Mouse (Mus musculus) mature B cell (primary cell): ENCODE data around the gene Fam71f1.
"Not testable (repeated sequence)": the region's sequence is repeated elsewhere in the genome, so short reads cannot be mapped to it uniquely, and the experiment has no call there.

Experiments used
- in situ Hi-C: fragments of 300-500 bp; cut with MboI; formaldehyde crosslinking; loops from 2 replicates; pipeline ENCODE4 v1.14.3; 2019

The Fam71f1 gene

DNA sequence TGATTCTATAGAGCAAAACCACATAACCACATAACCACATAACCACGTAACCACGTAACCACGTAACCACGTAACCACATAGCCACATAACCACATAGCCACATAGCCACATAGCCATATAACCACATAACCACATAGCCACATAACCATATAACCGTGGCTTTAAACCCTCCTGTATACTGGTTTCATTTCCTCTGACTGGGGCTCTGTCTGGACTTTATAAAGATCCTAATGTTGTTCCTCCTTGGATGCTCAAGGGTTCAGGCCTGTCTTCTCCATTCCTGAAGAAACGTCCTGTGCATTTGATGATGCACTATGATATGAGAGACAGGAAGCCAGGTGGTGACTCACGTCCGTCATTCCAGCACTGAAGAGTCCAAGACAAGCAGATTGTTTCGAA lies 8.0 kb downstream of the Fam71f1 start:
- in situ Hi-C loops: no loop called here

DNA sequence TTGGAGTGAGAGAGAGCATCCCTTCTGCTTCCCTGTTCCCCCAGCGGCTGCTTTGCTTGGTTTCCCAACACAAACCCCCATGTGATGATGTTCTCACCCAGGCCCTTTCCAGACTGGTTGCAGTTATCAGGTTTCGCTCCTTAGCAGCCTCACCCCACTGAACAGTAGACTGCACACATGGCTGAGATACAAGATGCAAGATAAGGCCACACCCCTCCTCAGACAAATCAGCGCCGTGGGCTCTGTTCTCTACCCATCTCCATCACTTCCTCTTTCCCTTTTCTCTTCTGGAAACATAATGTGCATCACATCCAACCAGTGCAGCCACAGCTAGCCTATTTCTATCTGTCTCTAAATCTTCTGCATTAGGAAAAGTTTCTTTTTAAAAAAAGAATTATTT lies 10.6 kb downstream of the Fam71f1 start:
- in situ Hi-C loops: no loop called here

DNA sequence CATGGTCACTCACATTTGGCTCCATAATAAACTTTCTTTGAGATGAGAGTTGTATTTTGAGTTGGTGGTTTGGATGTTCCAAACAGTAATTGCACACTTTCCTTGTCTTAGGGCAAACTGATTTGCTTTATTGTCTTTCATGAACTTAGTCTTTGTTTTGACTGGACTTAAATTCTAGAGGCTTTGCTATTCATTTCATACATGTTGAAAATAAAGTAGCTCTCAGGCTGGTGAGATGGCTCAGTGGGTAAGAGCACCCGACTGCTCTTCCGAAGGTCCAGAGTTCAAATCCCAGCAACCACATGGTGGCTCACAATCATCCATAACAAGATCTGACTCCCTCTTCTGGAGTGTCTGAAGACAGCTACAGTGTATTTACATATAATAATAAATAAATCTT lies 27.6 kb downstream of the Fam71f1 start:
- in situ Hi-C loops: not testable (repeated sequence)

DNA sequence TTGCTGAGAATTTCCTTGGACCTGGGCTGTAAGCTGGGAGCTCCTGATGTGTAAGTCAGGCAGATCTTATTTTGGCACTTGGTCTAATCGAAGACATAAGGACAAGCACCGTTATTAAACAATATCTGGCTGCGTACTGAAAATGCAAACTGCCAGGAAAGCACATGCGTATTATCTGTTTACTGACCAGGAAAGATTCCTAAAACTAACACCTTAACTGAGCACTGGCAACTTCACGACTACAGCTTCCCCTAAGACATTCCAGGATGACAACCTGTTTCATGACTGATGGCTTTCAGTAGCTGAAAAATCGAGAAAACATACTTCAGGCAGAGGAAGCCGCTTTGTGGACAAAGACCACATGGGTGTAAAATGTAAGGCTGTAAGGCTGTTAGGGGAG lies 28.2 kb downstream of the Fam71f1 start:
- in situ Hi-C loops: no loop called here

DNA sequence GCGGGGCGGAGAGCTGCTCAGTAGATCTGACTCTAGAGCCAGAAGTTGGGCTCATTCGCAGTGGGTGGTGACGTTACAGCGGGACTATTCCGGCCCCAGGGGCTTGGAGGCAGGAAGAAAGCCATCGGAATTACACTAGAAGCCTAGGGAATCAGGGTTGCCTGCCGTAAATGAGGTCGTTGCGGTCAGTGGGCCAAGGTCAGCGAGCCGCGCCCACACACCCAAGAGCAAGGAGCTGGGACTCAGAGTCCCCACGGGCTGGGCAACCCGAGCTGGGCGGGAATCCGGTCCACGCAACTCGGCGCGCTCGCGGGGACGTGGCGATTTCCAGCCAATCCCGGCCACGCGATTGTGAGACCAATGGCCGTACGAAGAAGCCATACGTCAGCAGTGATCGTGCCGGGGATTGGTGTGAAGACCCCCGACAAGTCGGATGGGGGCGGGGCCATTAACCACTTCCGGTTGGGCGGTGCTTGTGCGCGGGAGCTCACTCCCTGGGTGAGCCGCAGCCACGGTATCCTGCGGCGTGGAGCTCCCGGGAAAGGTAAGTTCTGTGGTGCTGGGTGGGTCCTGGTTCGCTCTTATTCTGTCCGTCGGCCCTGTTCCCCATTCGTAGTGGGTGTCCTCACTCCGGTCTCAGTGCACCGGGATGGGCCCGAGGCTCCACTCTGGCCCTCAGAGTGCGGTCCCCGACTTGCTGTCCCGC lies 28.9 kb downstream of the Fam71f1 start, which contains the start of gene Calu:
Calu (plus strand) TSS at position 405 of the 706 bp plus-strand sequence.
- in situ Hi-C loops: no loop called here

DNA sequence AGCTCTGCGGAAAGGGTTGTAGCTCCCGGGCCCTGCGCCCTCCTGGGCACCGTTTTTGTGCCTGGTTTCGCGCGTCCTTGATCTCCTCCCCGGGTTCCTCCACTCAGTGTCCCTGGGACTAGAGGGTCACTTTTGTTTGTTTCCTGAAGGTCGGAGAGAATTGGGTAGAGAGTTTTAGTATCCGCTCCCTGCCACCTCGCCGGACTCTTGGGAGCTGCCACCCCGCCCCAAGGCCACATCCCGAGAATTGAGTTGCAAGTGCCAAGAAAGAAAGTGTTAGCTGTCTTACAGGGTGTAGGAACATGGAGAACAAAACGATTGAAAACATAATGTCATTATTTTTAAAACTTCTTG lies 29.4 kb downstream of the Fam71f1 start:
- in situ Hi-C loops: no loop called here

DNA sequence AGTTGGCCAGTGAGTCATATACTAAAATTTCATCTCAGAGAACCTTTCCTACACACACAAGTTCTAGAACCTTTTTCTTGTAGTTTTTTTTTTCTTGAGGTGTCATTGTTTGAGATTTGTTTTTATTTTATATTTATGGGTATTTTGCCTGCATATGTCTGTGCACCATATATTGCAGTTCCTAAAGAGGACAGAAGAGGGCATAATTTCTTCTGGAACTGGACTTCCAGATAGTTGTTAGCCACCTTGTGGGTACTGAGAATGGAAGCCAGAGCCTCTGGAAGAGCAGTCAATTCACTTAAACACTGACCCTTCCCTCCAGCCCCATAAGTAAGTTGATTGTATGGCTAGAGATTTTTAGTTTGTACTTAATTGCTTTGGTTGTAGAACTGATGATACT lies 32.7 kb downstream of the Fam71f1 start:
- in situ Hi-C loops: no loop called here

DNA sequence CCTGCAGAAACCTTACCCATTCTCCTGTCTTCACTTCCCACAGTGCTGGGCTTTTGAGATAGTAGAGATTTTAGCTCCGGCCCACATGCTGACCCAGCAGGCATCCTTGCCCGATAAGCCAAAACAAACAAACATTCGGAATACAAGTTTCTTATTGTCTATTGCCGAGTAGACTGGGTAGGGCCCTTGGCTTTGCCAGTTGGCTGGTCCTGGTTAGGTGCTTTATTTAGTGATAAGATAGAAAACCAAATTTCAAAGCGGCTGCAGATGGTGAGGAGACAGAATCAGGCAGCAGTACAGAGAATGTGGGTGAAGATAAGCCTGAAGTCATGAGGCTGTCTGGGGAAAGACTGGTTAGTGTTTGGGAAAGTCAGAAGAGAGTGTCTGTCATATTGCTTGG lies 33.9 kb downstream of the Fam71f1 start:
- in situ Hi-C loops: no loop called here

DNA sequence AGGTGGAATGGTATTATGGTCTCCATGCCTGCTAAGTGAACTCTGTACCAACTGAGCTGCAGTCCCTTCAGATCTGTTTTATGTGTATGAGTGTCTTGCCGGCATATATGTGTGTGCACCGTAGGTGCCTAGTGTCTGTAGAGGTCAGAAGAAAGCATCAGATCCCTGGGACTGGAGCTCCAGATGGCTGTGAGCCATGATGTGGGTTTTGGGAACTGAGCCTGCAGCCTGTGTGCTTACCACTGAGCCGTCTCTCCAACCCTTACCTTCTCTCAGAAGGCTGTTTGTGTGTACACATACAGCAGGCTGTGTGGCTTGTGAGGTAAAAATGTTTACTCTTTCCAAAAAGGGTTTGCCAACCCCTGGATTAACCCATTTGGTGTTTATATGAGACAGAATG lies 40.4 kb downstream of the Fam71f1 start:
- in situ Hi-C loops: no loop called here

DNA sequence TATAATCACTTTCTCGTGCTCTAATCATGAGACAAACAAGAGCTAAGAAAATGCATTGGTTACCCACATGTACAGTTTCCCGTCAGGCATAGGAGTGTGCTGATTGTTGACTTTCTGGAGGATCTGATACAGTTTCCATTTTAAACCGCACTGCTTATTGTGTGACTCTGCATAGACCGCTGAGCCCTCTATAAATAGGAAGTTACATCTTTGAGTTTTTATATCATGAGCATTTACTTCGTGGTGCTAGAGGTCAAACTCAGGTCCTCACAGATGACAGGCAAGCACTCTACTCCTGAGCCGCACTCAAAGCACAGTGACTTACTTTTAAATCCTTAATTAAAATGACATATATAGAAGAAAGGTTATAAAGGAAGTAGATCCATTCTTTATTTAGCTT lies 41.3 kb downstream of the Fam71f1 start:
- in situ Hi-C loops: no loop called here

DNA sequence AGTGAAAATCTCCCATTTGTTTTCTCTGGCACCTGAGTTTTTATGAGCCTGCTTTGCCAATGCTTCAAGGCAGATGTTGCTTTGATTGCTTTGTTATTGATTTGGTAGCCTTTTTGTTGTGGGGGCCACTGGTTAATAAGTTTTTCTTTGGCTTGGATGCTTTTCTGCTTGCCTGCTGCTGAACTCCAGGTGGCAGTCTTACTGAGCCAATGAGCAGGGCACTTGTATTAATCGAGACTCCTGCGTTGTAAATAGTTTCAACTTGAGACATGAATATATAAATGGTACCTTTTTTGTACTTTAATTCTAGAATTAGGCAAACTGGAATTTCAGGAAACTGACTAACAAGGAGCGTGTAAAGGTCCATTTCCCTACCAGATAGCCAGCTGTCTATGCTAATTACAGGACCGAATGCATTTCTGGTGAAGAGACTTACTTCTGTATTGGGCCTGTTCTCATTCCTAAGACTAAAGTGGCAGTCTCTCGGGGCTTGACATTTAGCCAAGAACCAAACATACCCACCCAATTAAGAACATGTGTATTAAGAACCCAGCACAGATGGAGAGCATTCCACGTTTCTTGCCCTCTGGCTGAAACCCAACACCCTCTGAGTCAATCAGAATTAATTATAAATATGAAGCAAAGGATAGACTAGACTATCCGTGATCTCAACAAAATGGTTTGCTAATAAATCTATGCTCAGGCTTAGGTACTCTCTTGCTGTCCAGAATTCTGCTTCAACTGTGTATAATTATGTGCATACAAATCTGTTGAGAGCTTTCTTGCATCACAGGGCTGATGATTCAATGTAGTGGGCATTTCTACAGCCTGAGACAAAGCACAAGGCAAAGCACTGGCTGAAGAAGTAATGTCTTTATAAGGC lies 43.5 kb downstream of the Fam71f1 start:
- in situ Hi-C loops: no loop called here

DNA sequence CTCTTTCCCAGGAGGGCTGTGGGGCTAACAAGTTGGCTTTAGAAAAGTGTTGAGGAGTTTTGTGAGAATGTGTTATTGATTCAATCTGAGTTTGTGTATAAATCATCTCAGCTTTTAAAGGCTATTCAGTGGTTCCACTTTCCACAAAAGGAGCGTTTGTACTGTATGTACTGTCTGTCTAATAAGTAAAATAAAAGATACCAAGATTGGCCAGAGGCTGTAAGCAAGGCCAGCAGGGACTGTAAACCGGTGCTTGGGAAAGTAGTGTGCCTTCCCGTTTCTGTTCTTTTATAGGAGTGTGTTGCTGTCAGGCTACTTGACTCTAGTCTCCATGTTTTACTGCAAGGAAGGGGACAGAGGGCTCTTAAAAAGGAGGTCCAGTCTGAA lies 44.2 kb downstream of the Fam71f1 start:
- in situ Hi-C loops: no loop called here

DNA sequence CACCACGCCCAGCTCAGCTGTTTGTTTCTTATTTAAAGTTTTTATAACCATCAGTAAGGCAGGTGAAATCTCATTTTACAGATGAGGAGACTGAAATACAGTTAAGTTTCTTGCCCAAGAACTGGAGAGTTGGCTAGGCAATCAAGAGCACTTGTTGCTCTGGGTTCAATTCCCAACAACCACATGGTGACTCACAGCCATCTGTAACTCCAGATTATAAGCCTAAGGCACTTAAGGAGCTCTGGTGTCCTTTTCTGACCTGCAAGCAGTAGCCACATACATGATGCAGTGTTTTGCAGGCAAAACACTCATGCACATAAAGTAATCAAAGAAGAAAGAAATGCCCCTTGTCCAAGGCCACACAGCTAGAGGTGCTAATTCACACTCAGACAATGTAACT lies 46.3 kb downstream of the Fam71f1 start:
- in situ Hi-C loops: no loop called here

DNA sequence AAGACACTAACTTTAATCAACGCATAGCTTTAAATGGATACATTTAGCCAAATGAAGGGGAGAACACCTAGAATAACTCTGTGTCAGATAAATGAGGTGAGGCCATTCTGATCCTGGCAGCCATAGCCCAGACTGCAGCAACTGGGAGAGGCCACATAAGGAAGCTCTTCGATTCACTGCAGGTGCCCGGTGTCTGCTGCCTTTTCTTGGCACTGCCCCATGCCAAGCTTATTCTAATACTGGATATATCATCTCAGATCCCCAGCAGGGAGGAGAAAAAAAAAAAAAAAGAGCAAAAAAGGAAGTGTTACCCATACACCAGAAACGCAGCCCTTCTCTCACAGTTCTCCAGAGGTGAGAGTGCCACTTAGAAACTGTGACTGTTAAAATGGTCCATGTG lies 58.4 kb downstream of the Fam71f1 start:
- in situ Hi-C loops: no loop called here

DNA sequence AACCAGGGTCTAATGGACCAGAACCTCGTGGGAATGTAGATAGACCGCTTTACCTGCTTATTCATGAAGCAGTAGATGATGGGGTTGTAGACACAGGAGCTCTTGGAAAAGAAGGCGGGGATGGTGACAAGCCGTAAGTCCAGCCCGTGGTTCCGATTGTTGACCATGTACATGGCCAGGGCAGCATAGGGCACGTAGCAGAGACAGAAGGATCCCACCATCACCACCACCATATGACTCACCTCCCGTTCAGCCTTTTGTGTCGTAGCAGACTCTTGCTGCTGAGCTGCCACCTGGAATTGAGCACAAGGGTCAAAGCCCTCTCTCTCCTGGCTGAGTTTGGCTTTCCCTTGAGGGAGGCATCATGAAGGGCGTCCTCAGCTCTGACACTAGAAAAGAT lies 59.7 kb downstream of the Fam71f1 start:
- in situ Hi-C loops: no loop called here

DNA sequence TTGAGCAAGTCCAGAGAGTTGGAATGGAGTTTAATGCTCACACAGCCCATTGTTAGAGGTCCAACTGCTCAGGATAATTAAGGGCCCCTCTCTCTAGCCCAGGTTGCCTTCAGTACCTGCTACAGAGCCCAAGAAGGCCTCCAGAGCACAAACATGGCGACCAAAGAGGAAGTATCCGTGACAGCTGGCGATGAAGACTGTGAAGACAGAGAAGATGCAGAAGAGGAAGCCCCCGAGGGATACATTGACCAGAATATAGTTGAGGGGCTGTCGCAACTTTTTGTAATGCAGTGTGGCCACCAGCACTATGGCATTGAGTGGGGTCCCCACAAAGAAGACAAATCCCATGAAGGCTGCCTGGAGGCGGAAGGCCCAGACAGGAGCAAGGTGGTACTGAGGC lies 61.0 kb downstream of the Fam71f1 start:
- in situ Hi-C loops: no loop called here

DNA sequence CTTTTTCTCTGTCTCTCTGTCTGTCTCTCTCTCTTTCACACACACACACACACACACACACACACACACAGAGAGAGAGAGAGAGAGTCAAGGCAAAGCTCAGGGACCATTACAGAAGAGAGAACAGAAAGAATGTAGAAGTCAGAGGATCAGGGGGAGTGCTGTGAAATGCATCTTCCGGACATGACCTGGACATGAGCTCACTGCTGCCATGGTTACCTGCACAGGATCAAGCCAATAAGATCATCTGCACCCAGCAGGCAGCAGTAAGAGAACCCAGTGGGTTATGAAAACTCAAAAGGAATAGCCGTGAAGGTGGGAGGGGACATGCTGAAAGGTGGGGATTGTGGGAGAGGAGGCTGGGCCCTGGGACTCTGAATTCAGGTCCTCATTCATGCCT lies 63.5 kb downstream of the Fam71f1 start:
- in situ Hi-C loops: no loop called here
